15 mouse cellular contexts compared by ENCODE assay signal in the genomic region with DNA sequence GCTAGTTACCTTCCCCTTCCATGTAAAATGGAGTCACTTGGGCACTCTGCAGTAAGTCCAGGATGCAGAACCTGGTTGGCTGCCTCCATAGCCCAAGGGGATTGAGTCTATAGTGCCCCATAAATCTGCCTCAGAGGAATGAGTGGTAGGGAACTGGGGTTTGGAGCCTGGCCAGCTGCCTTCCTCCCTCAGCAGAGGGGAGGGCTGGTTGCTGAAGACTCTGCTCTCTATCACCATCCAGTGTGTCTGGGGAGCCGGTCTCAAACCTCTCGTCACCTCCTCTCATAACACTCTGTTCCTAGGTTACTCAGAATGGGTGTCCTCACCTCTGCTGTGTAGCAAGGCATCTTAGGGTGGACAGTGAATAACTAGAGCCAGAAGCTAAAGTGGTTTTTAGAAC. TPM values are rescaled to one million over a fixed set of nuclear protein-coding genes. Genes with fewer than 3 reads are reported as not detected.
DNase-seq lines count a peak whose midpoint lies in the region; ATAC-seq and TF ChIP-seq lines count a peak whose summit lies in the region.
"Had no signal": no experiment of that assay in that cellular context is flagged by ENCODE, and none has a peak within 500 bp of the region (broad histone marks: within the 10 kb centered on the region; RNA-seq: fewer than 3 reads in every experiment).

No protein-coding gene starts in this region.

- no peak for TF ChIP-seq CTCF in kidney, adult 2 months (conservative IDR thresholded peaks at IDR 0.05; ENCODE audit: insufficient read depth, insufficient read length, low read depth, low read length)

- H3K27ac ChIP-seq in kidney, adult 2 months (ENCODE audit: insufficient read depth, low read depth, low read length), result no peak overlapping the region
- H3K27ac ChIP-seq: forebrain, embryonic 12.5 days; hindbrain, postnatal 0 days; liver, embryonic 13.5 days had no signal

- H3K27me3 ChIP-seq in kidney, adult 2 months (replicated peaks; ENCODE audit: control insufficient read depth, insufficient read depth, low read length), result no peaks in the 10 kb centered on the region

- no peaks in the 10 kb centered on the region for H3K36me3 ChIP-seq in kidney, adult 2 months (ENCODE audit: control insufficient read depth, insufficient read depth, low read length)
- H3K36me3 ChIP-seq: forebrain, embryonic 12.5 days; liver, embryonic 13.5 days had no signal

- H3K4me1 ChIP-seq in kidney, adult 2 months (ENCODE audit: control insufficient read depth, insufficient read depth, low read length), result no peaks in the 10 kb centered on the region
- H3K4me1 ChIP-seq: liver, embryonic 13.5 days had no signal

- no peak for TF ChIP-seq POLR2A in kidney, adult 2 months (IDR thresholded peaks at IDR 0.05; ENCODE audit: low read depth, low read length)

- no peak for ATAC-seq in CD4-positive, CD25-positive, alpha-beta regulatory T cell, adult 4 months
- ATAC-seq: hindbrain, postnatal 0 days had no signal

- H3K4me3 ChIP-seq in kidney, adult 2 months (ENCODE audit: insufficient read depth, low read depth, low read length), result no peak overlapping the region
- H3K4me3 ChIP-seq: forebrain, embryonic 12.5 days; liver, embryonic 13.5 days had no signal

- peak; percentile 30 for DNase-seq in adrenal gland, postnatal 25 days
- DNase-seq in adrenal gland, adult 8-10 months, result no peak
- peak; percentile 17 for DNase-seq in kidney, adult 2 months
- DNase-seq in kidney, adult 18-20 months, result no peak
- peak; percentile 86 for DNase-seq in NIH3T3 (ENCODE audit: low read depth)
- peak; percentile 69 to 74 for DNase-seq in kidney, postnatal 4 days
- no peak for DNase-seq in layer of hippocampus, postnatal 14 days (ENCODE audit: low spot score in 2 of 2)
- DNase-seq: liver, embryonic 13.5 days had no signal

- 50% methylated on average over 2 of the region's 2 CpGs for WGBS in kidney, adult 2 months

RNA-seq across cellular contexts. Expression of gene Cdh3, which starts 5.9 kb away (rescaled TPM):
- 0.27 and 0.52 TPM in 2 replicates for total RNA-seq in adrenal gland, postnatal 25 days (2021)
- under 1 TPM; 0.35 to 0.81 (median 0.55) TPM for total RNA-seq in adrenal gland, adult 8-10 months (2022)
- polyA plus RNA-seq in kidney, adult 2 months (2012; rRNA removed), result 5.0 and 5.5 TPM in 2 replicates
- total RNA-seq in layer of hippocampus, postnatal 14 days (2021), result 1 to 10 TPM in 1 of 2 experiments, under 1 TPM in 1; 0.12 to 1.5 TPM
- not detected for polyA plus RNA-seq in CD4-positive, CD25-positive, alpha-beta regulatory T cell, adult 4 months (2017; shearing (Covaris generic))
- total RNA-seq: megakaryocyte, adult 5-6 weeks had no signal

RNA-seq across cellular contexts. Expression of gene 6030452D12Rik, which starts 16.3 kb away (rescaled TPM):
- not detected in 2 replicates for total RNA-seq in adrenal gland, postnatal 25 days (2021)
- not detected for total RNA-seq in adrenal gland, adult 8-10 months (2022)
- polyA plus RNA-seq in kidney, adult 2 months (2012; rRNA removed), result not detected in 2 replicates
- total RNA-seq in layer of hippocampus, postnatal 14 days (2021), result not detected
- polyA plus RNA-seq in CD4-positive, CD25-positive, alpha-beta regulatory T cell, adult 4 months (2017; shearing (Covaris generic)), result not detected
- total RNA-seq: adrenal gland, adult 18-20 months; gastrocnemius, adult 8-10 months; hindbrain, postnatal 0 days; megakaryocyte, adult 5-6 weeks had no signal
- polyA plus RNA-seq: forebrain, embryonic 12.5 days; hindbrain, postnatal 0 days; liver, embryonic 13.5 days; urinary bladder, adult 2 months had no signal

RNA-seq across cellular contexts. Expression of gene Gm10073, which starts 56.7 kb away (rescaled TPM):
- 101 and 113 TPM in 2 replicates for total RNA-seq in adrenal gland, postnatal 25 days (2021)
- 100 to 1,000 TPM; 129 to 165 (median 142) TPM for total RNA-seq in adrenal gland, adult 8-10 months (2022)
- 34.0 and 102 TPM in 2 replicates for polyA plus RNA-seq in kidney, adult 2 months (2012; rRNA removed)
- 100 to 1,000 TPM in 1 of 2 experiments, 10 to 100 TPM in 1; 83.2 to 104 TPM for total RNA-seq in layer of hippocampus, postnatal 14 days (2021)
- polyA plus RNA-seq in CD4-positive, CD25-positive, alpha-beta regulatory T cell, adult 4 months (2017; shearing (Covaris generic)), result 10 to 100 TPM; 22.4 to 46.0 TPM

Comparison
In these comparisons a context has a peak if more than half of its experiments do, and no peak if none do; other contexts are left out.
1. DNase-seq: peak in adrenal gland, postnatal 25 days (single experiment), kidney, adult 2 months (single experiment), NIH3T3 (single experiment) and kidney, postnatal 4 days (2 of 2); none in adrenal gland, adult 8-10 months (single experiment), kidney, adult 18-20 months (single experiment) and layer of hippocampus, postnatal 14 days (0 of 2).